Mouse (Mus musculus) fibroblast of lung, adult 2 months (primary cell): ENCODE results near the gene Bpi.

Experiments
- DNase-seq: peaks from one replicate; pipeline ENCODE4 v3.0.0-alpha.2; 2011; ENCODE audit warnings: low read depth

The Bpi gene

DNA sequence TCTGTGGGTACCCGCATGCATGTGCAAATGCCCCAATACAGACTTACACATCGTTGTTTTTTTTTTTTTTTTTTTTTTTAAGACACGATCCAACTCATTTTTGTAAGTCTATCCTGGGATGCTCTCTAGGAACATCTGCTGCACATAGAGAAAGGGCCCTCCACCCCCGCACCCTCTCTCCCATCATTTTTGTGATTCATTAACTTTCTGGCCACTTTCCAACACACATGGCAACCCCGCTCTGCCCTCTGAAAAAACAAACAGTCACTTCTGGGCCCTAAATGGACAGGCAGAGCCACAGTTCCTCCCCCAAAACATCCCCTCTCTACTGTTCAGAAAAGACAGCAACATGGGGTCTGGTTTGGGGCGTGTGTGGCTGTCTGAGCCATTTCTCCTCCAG, 27.8 kb downstream of the Bpi start:
- DNase-seq: no peak

DNA sequence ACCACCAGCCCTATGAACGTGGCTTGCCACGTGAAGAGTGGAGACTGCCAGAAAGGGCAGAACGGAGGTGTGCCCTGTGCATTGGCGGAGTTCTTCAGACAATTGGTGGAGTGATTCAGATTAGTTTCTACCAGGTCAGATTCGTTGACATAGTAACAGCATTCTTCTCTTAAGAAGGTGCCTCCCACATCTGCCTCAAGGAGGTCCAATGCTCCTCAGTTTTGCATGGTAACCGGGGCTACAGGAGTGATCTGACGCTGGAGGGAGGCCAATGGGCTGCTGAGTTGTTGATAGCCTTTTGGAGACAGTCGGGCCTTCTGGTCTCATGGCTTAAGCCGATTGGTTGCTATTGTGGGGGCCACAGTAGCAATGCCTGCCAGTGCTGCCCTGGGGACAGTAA, 37.8 kb downstream of the Bpi start:
- DNase-seq: no peak

DNA sequence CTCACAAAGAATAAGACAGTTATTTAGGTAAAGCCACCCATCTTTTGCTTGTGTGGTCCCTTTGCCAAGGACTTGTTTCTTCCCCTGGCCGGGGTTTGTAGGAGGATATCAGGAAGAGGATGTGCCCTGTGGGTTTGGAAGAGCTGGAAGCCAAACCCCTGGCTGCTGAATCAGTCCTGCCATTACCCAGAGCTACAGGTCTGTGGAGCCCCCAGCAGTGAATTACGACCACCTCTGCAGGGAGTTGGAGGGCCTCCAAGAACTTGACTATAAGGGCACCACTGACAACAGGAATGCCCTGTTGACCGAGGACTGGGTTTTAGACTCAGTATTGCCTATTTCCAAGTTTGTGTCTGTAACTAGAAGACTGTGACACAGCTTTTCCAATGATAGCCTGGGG, 41.3 kb downstream of the Bpi start:
- DNase-seq: no peak

DNA sequence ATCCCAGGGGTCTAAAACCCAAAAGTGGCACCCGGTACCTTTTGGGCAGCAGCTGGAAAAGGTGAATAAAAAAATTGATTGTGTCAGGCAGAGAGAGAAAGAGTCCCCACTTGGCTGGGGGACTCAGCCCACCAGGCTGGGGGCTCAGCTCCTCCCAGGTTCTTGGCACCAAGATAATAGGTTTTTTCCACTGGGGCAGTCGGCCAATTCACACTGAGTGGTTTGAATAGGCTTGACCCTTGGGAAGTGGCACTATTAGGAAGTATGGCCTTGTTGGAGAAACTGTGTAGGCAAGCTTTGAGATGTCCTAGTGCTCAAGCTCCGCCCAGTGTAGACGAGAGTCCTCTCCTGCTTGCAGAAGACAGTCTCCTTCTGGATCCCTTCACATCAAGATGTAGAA, 41.8 kb downstream of the Bpi start:
- no peak for DNase-seq

DNA sequence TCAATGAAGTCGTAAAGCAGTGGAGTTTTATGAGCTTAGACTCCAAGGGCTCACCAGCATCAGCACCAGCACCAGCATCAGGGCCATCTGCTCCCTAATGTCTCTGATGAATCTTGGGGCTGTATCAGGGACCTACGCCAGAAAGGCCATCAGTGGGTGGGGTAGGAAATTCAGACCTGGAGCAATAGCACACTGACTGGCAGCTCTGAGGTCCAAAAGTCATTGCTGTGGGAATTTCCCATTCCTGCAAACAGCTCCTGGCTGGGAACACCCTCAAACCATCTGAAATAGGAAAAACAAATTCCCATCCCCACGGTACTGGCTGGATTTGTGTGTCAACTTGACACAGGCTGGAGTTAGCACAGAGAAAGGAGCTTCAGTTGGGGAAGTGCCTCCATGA, 44.9 kb downstream of the Bpi start:
- DNase-seq: peak; percentile 58

DNA sequence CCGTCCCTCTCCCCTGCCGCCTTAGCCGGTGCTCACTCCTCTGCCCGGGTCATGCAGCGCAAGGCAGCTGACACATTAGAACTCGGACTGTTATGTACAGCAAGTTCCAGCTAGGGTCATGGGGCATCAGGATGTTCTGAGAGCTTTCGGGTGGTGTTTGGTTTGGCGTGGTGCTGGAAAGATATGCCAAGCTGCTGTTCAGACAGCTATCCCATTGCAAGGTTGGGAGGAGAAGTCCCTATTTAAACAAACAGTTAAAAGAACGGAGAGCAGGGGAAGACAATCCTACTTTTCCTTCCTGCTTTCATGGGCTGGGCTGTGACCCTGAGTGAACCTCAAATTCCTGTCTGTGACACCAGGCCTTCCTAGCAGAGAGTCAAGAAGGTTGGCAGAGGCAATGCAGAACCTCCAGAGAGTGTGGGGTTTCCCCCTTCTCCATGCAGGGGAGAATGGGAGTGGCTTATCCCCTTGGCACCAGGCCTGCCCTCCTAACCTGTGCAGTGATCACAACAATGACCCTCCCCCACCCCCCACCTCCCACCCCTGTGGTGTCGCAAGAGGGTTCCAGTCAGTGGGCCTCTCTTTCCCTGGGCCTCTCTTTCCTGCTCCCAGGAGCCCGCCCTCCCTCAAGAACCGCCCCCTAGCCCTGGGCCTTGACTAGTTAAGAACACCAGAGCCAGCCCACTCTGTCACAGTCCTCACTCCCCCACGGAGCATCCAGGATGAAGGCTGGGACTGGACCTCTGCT, 48.2 kb downstream of the Bpi start, which contains the start of gene Lbp:
Gene Lbp, plus strand, starts transcription at position 546 of the 748 bp plus-strand sequence.
- no peak for DNase-seq

DNA sequence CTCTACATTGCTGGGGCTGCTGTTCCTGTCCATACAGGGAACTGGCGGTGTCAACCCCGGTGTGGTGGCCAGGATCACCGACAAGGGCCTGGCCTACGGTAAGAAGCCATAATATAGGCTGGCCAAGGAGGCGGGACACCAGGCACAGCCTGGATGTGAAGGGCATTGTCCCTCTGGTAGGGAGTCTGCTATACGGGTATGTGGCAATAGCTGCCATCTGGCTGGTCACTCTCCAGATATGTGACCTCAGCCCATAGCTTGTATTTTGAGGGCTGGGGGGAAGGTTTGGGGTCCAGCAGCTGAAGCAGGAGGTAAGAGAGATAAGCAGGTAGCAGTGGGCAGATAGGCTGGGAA, 48.8 kb downstream of the Bpi start:
- no peak for DNase-seq

DNA sequence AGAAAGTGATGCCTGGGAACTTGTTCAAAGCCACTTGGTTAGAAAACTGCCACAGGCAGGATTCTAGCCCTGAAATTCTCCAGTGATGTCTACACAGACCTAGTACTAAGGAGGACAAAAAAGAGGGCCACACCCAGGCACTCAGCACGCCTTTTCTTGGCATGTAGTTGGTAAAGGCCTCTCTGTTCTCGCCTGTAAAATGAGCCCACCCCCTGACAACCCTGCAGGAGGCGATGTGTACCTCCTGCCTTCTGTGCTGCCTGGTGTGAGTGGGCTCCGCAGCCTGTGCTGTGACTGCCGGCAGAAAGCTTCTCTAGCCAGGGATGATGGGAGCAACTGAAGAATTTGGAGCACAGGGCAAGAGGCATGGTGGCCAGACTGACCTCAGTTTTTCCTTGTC, 50.4 kb downstream of the Bpi start:
- no peak for DNase-seq

DNA sequence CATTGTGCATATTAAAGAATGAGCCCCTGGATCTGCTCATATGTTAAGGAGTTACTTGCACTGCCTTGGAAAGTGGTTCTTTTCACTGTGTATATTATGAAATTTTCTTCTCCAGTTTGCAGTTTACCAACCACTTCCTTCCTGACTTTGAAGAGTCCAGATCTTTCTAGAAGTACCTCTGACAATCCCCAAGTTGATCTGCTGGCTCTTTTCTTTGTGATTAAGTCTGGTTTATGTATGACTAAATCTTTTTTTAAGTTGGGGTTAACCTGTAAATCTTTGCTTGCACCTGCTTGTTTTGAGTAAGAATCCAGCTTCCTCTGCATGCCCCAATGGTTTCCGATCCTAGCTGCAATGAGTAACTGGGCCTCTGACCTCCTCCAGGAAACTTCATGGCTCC, 55.2 kb downstream of the Bpi start:
- DNase-seq: no peak

DNA sequence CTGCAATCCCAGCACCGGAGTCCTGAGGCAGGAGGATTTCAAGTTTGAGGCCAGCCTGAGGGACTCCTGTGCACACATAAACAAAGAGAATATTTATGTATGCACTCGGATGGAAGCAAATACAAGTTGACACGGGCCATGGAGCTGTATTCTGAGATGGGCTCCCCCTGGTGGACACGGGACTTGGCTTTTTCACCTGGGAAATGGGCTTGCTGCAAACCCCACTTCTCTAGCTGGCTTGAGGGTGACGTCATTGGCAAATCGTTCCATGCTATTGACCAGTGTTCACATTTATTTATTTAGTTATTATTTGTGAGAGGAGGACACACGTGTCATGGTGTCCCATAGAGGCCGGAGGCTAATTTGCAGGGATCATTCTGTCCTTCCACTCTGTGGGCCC, 58.5 kb downstream of the Bpi start:
- no peak for DNase-seq

DNA sequence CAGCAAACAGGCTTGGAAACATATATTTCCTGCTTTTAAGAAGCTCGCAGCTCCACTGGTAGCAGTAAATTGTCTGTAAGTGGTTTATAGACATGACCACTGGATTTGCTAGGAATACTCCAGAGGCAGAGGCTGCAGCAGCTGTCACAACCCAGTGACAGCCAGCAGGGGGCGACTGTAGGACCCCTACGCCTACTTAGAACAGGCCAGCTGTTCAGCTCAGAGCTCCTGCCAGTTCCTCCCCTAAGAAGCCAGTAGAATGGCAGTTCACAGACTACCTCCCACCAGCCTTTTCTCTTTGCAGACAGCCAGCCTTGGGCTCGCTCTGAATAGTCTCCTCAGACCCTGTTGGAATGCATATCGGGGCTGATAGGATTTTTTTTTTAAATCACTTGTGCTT, 59.1 kb downstream of the Bpi start:
- no peak for DNase-seq

DNA sequence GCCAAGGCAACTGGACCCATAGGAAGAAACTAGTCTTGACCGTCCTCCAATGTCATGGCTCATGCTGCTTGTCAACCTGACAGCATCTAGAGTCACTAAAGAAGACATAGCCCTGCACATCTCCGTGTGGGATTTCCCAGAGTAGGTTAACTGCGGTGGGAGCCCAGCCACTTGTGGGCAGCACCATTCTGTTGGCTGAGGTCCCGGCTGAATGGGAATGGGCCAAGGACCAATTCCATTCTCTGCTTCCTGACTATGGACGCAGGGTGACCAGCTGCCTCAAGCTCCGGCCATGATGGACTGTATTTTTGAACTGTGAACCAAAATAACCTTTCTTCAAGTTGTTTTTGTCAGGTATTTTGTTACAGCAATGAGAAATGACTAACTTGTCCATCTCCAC, 63.7 kb downstream of the Bpi start:
- DNase-seq: no peak

DNA sequence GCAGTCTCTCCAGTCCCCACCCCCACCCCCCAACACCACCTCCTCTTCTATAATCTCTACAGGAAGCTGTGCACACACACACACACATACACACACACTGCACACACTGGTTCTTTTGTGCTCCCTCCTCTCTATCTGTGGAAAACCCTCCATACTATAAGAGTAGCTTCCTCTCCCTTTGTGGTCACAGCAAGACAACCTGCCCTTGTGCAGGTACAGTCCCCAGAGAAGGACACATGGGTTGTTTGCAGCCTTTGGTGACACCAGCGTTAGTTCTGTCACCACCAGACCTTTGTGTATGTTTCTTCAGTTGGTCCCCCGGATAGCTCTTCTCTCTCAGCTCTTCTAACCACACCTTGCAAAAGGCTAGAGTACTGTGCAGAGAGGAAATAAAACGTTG, 65.0 kb downstream of the Bpi start:
- DNase-seq: no peak

DNA sequence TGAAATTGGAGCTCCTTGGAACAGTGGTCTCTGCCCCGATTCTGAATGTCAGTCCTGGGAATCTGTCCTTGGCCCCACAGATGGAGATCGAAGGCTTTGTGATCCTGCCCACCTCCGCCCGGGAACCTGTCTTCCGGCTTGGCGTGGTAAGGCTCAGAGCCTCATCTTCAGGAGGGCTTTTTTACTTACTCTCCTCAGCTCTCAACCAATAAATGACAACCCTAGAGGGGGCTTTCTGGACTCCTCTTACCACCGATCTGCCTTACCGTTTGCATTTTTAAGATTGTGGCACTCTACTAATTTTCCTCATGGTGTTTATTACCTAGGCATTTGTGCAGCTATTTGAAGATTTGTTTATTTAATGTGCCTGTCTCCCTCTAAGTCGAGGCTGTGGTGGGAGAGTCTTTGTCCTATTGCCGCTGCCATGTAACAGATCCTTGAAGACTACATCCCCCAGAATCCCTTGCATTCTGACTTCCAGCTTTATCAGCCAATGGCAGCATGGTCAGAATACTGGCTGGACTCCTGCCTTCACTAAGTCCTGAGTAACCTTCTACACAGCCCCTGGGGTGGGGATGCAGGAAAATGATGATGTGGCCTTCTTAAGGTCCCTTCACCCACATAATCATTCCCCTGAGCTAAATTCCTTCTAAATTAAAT, 66.8 kb downstream of the Bpi start:
- DNase-seq: no peak

DNA sequence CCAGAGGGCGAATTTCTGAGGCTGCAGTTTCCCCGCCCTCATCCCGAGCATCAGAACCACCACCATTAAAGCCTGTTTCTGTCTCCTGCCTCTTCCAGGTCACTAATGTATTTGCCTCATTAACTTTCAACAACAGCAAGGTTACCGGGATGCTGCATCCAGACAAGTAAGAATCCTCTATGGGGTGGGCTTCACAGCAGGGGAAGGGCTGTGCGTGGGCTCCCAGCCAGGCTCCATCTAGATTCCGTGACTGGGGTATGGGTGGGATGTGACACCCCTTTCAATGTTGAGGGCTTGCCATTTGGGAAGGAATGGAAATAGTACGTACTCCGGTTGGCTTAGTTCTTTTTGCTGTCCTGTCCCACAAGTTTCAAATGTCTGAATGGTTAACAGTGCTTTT, 67.7 kb downstream of the Bpi start:
- DNase-seq: no peak
